Mouse (Mus musculus) kidney, adult 2 months (tissue): ENCODE results near the gene Zfp148.

Source experiments
- CTCF ChIP-seq: fragments of 200-500 bp; conservative IDR thresholded peaks from 2 replicates; pipeline ENCODE4 v1.5.1; 2011; ENCODE audit warnings: low read depth, mild to moderate bottlenecking, control low read depth, low read length, moderate library complexity, mixed read lengths; ENCODE audit not compliant: insufficient read depth, insufficient read length
- POLR2A ChIP-seq: fragments of 200-500 bp; IDR thresholded peaks from one replicate; pipeline ENCODE4 v1.6.1; 2011; ENCODE audit warnings: low read depth, low read length, control low read depth

DNA sequence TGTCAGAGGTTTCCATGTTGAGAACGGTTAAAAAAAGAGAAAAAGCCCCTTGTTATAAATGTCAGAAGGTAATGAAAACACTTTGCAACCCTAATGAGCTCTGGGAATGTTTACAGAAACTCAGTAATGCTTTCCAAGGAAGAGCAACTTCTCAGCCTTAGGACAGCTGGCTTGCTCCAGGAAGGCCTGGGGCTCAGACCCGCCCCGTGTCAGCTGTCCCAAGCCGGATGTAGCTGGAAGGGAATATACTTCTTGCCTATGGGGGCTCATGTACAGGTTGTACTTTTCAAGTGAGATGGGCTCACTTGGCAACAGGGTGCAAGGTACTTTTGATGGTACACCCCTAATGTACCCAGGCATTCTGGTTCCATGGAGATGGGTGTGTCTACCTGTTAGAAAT, 164.9 kb downstream of the Zfp148 start:
- no peak for TF ChIP-seq CTCF
- no peak for TF ChIP-seq POLR2A
